Mouse (Mus musculus) neural tube, embryonic 15.5 days (tissue): ENCODE measurements around the gene Hmgb1. TPM values are rescaled to one million over a fixed set of nuclear protein-coding genes. Genes with fewer than 3 reads are reported as not detected.

Experiments
- ATAC-seq: fragments of 200-750 bp; cut with Nextera tagmentation; 2 replicates; pipeline ENCODE4 v1.8.0; 2017; ENCODE audit warnings: mild to moderate bottlenecking, moderate TSS enrichment, moderate library complexity; ENCODE audit not compliant: low FRiP score
- H3K27ac ChIP-seq: fragments of 300-500 bp; sonication (generic); replicated peaks from 2 replicates; pipeline ENCODE4 v1.5.1; 2015; ENCODE audit warnings: mild to moderate bottlenecking, inconsistent platforms
- H3K27me3 ChIP-seq: fragments of 300-500 bp; sonication (generic); replicated peaks from 2 replicates; pipeline ENCODE4 v1.6.1; 2015; ENCODE audit warnings: inconsistent platforms
- H3K36me3 ChIP-seq: fragments of 300-500 bp; sonication (generic); 2 replicates; pipeline ENCODE4 v1.6.1; 2015; ENCODE audit warnings: inconsistent platforms
- H3K4me1 ChIP-seq: fragments of 300-500 bp; sonication (generic); 2 replicates; pipeline ENCODE4 v1.6.1; 2015; ENCODE audit warnings: inconsistent platforms
- H3K4me2 ChIP-seq: fragments of 300-500 bp; sonication (generic); 2 replicates; pipeline ENCODE4 v1.6.1; 2015; ENCODE audit warnings: inconsistent platforms, mild to moderate bottlenecking, moderate library complexity
- H3K4me3 ChIP-seq: fragments of 300-500 bp; sonication (generic); replicated peaks from 2 replicates; pipeline ENCODE4 v1.5.1; 2015; ENCODE audit warnings: mild to moderate bottlenecking, inconsistent platforms
- H3K9ac ChIP-seq: fragments of 300-500 bp; sonication (generic); replicated peaks from 2 replicates; pipeline ENCODE4 v1.6.1; 2015; ENCODE audit warnings: mild to moderate bottlenecking, inconsistent platforms
- H3K9me3 ChIP-seq: fragments of 300-500 bp; sonication (generic); replicated peaks from 2 replicates; pipeline ENCODE4 v1.6.1; 2016; ENCODE audit warnings: inconsistent platforms
- WGBS: fragments of 180-500 bp; shearing (Covaris S2); methylation state at CpG from one replicate; pipeline ENCODE4 v1.1.7; 2015; ENCODE audit warnings: mixed read lengths; 5-methylcytosine and 5-hydroxymethylcytosine counted together
- polyA plus RNA-seq: library from polyadenylated mRNA; unstranded; fragments of >200 nt; fragmentation: Nextera tagmentation; extraction: Ambion mirVana; gene quantifications from 2 replicates; pipeline ENCODE4 v1.2.1, GENCODE M21; 2015

Gene Hmgb1
- polyA plus RNA-seq, 1 experiment from 2014 or later = 674 TPM

- no peaks in the 10 kb centered on the region for H3K9me3 ChIP-seq
- H3K4me3 ChIP-seq = no peak overlapping the region
- H3K9ac ChIP-seq = no peak overlapping the region
- no peak for ATAC-seq
- no peak overlapping the region for H3K4me2 ChIP-seq
- H3K27ac ChIP-seq = no peak overlapping the region
- H3K36me3 ChIP-seq = no peaks in the 10 kb centered on the region
- H3K27me3 ChIP-seq = no peaks in the 10 kb centered on the region
- 45% methylated on average over 4 of the region's 4 CpGs for WGBS
- H3K4me1 ChIP-seq = peaks cover 22% of the 10 kb centered on the region
Measured at GRCm38 (mm10) chr5:148996709-148997037, 187.6 kb downstream of the Hmgb1 start.

Other genes starting within 250 kb of the Hmgb1 start
- gene Gm42791, start 189.3 kb downstream of the Hmgb1 start, polyA plus RNA-seq = 3.4 and 5.4 TPM in 2 replicates
- gene Uspl1, start 139 bp downstream of the Hmgb1 start, polyA plus RNA-seq = 56.1 and 57.1 TPM in 2 replicates
- 12.0 and 17.4 TPM in 2 replicates for gene Alox5ap, start 80.3 kb upstream of the Hmgb1 start, polyA plus RNA-seq
- 1.8 and 2.5 TPM in 2 replicates for gene Medag, start 227.3 kb upstream of the Hmgb1 start, polyA plus RNA-seq